Mouse (Mus musculus) thymus, adult 2 months (tissue): ENCODE results near the gene Nr3c2.

Experiments used
- CTCF ChIP-seq: fragments of 200-500 bp; IDR thresholded peaks from 2 replicates; pipeline ENCODE4 v1.5.1; 2012; ENCODE audit warnings: mild to moderate bottlenecking, control low read depth, low read length, moderate library complexity, borderline replicate concordance; ENCODE audit not compliant: control insufficient read depth, poor library complexity, insufficient read depth; ENCODE audit errors: extremely low read depth
- POLR2A ChIP-seq: fragments of 200-500 bp; IDR thresholded peaks from 2 replicates; pipeline ENCODE4 v1.6.1; 2012; ENCODE audit warnings: mild to moderate bottlenecking, low read length, control low read depth, moderate library complexity; ENCODE audit not compliant: control insufficient read depth, poor library complexity, insufficient read depth; ENCODE audit errors: extremely low read depth

DNA sequence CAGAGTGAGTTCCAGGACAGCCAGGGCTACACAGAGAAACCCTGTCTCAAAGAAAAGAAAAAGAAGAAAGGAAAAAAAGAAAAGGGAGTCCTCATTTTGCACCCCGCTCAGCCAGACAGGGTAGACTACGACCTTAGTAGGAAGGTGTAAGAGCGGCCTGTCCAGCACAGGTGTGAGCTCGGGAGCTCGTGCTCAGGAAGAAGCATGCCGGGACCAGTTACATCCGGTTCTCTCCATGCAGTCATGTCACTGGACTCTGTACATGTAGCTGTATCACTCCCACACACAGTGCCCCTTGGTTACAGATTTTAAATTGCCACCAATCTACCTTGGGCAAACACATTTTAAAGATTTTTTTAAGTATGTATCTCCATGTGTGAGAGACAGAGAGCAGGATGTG lies 203.6 kb downstream of the Nr3c2 start:
- TF ChIP-seq POLR2A (no peak), CTCF (no peak)
